Mouse (Mus musculus): ENCODE results near the gene Wnk2. TPM values are rescaled to one million over a fixed set of nuclear protein-coding genes. Genes with fewer than 3 reads are reported as not detected.

The Wnk2 gene
- total RNA-seq, 2 experiments from 2014 or later = 0.48 to 1.6 TPM

DNA sequence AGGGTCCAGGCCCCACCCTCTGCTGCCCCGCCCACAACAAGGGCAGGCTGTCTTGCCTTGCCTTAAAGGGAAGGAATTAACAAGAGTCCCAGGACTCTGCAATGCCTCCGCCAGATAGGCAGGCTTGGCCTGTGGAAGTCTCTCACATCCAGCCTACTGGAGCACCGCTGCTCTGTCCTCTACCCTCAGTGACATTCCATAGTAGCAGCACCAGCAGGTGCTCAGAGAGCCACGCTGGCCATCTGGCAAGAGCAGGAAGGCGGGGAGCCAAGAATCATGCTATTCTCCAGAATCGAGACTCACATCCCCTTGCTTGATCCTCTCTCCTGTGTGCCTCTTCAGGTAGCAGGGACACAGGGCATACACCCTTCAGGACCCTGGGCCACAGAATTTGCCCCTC, 3.4 kb downstream of the Wnk2 start:
- no peak for ATAC-seq (ENCODE audit: poor library complexity, severe bottlenecking)

DNA sequence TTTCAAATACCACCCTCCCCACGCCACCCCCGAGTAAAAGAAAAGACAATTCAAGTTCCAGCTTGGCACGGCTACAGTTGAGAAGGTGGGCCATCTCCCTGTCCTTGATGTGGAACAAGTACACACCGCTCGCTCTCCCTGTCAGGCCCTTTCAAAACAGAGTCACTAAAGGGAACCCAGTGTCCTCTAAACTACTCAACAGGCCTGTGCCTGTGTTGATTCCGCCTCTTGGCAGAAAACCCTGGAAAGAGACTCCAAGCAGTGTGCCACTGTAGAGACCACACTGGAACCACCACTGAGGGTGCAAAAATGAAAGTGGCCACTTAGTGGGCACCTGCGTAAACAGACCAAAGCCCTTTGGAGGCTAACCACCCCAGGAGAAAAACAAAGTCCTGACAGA, 4.5 kb downstream of the Wnk2 start:
- no peak for ATAC-seq (ENCODE audit: poor library complexity, severe bottlenecking)

GRCm38 (mm10) chr13:49142396-49142795, 5.4 kb downstream of the Wnk2 start:
- ATAC-seq (ENCODE audit: poor library complexity, severe bottlenecking) = no peak

- ATAC-seq (ENCODE audit: poor library complexity, severe bottlenecking) = no peak
These were observed 7.2 kb downstream of the Wnk2 start for GRCm38 (mm10) chr13:49140567-49140966.

DNA sequence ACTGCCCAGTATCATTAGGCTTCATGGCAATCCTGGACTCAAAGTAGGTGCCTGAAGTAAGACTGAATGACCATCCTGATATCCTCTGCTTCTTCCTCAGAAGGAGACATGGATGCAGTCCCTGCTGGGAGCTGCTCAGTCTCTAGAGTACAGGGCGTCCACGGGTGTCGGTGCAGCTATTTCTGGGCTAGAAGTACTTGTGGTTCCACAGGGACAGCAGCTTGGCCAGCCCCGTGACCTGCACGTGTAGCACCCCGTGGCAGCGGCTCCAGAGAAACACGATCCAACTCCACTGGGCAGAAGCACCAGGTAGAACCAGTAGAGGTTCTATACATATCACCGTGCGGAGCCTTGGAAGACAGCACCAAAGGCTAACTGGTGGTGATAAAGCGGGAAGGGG, 13.3 kb downstream of the Wnk2 start:
- ATAC-seq (ENCODE audit: poor library complexity, severe bottlenecking) = no peak

- no peak for ATAC-seq (ENCODE audit: poor library complexity, severe bottlenecking)
These were observed 14.7 kb downstream of the Wnk2 start for GRCm38 (mm10) chr13:49133125-49133524.

GRCm38 (mm10) chr13:49131946-49132687, 15.7 kb downstream of the Wnk2 start:
- no peak for ATAC-seq (ENCODE audit: poor library complexity, severe bottlenecking)

GRCm38 (mm10) chr13:49131342-49131855, 16.4 kb downstream of the Wnk2 start:
- ATAC-seq (ENCODE audit: poor library complexity, severe bottlenecking) = no peak

DNA sequence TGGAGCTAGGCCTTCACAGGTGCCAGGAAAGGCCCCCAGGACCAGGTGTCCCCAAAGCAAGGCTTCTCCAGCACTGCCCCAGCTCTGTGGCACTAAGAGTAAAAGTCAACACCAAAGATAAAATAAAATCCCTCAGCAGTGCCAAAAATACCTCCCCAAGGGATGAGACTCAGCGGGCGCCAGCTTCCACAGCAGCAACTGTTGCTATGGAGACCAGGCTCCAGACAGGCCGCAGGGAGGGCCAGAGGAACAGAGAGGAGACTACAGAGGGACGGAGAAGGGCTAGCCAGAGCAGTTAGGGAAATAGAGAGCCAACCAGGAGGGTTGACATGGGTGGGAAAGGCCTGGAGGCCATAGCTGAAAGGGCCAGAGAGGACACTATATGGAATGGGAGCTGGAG, 18.0 kb downstream of the Wnk2 start:
- no peak for ATAC-seq (ENCODE audit: poor library complexity, severe bottlenecking)

- no peak for ATAC-seq (ENCODE audit: poor library complexity, severe bottlenecking)
These were observed 18.7 kb downstream of the Wnk2 start for GRCm38 (mm10) chr13:49129154-49129553.

DNA sequence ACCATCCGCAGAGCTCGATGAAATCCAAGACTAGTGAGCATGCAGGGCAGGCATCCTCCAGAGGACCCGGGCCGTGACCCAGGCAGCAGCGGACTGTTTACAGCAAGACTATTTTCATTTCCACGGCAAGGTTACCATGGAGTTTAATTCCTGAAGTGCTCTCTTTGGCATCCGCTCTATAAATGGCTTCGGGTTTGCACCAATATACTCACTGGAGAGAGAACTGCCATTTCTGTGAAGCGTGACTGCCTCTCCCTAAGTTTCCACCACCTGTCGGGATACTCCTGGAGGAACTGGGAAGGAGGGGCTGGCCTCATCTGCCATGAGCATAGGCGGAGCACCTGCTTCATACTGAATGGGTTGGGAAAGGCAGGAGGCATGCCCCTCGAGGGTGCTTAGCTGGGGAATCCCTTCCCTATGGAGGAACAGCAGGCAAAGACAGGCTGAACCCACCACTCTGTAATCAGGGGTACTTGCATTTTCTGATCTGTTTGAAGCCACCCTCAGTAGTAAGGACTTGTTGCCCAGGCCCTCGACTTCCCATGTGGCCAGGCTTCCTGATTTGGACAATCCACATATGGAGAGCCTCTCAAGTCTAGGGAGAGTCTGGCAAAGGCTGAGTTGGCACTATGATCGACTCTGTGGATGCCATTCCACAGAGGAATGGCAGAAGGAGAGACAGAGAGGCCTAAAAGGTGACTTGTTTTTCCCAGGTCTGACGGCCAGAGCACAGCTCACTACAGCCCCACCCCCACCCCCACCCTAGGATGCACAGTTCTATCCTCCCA, 19.8 kb downstream of the Wnk2 start:
- no peak for ATAC-seq (ENCODE audit: poor library complexity, severe bottlenecking)

DNA sequence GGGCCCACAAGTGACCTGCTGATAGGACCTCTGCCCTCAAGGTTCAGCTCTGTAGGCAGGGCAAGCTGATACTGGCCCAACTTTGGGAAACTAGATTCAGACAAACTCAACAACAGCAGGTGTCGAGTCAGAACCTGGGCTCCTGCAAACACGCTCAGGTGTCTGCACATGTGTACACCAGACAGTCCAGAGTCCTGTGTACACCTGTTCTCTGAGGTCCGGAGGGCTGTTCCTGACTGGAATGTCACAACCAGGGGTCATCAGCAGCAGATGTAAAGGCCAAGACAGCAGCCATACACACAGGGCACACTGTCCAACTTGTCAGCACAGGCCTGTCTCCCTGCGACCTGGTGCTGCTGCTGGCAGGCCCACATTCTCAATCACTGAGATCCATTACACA, 25.7 kb downstream of the Wnk2 start:
- no peak for ATAC-seq (ENCODE audit: poor library complexity, severe bottlenecking)

- no peak for ATAC-seq (ENCODE audit: poor library complexity, severe bottlenecking)
These were observed 30.3 kb downstream of the Wnk2 start for GRCm38 (mm10) chr13:49117563-49117962.

DNA sequence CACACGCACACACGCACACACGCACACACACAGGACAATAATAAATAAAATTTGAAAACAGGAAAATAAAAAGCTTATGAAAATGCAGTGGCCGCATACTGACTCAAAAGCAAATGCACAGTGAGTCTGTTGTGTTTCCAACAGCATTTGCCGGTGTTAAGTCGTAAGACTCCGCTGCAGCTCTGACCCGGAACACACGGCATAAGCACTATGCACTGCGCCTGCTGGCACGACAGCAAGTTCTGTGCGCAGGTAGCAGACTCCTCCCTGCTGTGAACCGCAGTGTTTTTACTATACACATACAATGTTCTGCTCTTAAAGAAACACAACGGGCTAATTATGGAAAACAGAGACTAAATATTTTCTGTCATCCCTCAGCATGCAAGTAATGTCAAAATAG, 32.9 kb downstream of the Wnk2 start:
- no peak for ATAC-seq (ENCODE audit: poor library complexity, severe bottlenecking)

GRCm38 (mm10) chr13:49114116-49114515, 33.7 kb downstream of the Wnk2 start:
- ATAC-seq (ENCODE audit: poor library complexity, severe bottlenecking) = no peak

DNA sequence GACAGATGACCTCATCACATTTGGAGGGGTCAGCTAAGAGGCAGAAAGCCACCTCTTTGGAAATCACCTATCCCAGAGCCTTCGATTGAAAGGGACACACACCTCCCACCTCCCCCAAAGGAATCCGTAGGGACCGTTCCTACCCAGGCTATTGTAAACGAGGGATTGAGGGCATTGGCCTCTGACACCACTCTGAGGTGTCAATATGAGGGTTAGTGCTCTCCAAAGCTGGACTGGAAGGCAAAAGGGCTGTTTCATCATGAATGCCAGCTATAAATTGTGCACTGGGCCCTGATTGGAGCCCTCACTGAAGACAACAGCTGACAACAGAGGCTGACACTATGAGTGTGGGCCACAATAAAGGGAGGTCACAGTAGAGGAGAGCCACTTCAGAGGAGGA, 34.5 kb downstream of the Wnk2 start:
- ATAC-seq (ENCODE audit: poor library complexity, severe bottlenecking) = no peak

DNA sequence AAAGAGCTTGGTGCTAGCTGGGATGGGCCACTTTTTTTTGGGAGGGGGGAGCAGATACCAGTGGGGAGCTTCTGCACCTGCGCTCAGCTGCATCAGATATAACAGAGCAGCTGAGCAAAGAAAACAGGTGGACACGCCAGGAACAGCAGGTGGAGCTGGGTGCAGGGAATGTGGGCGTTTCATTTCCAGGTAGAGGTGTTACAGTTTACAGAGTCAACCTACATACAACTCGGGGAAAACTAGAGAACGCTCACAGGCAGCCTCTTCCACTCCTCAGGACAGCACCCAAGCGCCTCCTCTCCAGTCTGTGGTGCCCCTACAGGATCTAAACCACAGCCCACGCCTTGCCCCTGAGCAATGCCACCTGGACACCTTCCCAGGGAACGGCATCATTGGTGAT, 35.2 kb downstream of the Wnk2 start:
- no peak for ATAC-seq (ENCODE audit: poor library complexity, severe bottlenecking)

GRCm38 (mm10) chr13:49109665-49110064, 38.1 kb downstream of the Wnk2 start:
- peak; percentile 77 for ATAC-seq (ENCODE audit: poor library complexity, severe bottlenecking)

DNA sequence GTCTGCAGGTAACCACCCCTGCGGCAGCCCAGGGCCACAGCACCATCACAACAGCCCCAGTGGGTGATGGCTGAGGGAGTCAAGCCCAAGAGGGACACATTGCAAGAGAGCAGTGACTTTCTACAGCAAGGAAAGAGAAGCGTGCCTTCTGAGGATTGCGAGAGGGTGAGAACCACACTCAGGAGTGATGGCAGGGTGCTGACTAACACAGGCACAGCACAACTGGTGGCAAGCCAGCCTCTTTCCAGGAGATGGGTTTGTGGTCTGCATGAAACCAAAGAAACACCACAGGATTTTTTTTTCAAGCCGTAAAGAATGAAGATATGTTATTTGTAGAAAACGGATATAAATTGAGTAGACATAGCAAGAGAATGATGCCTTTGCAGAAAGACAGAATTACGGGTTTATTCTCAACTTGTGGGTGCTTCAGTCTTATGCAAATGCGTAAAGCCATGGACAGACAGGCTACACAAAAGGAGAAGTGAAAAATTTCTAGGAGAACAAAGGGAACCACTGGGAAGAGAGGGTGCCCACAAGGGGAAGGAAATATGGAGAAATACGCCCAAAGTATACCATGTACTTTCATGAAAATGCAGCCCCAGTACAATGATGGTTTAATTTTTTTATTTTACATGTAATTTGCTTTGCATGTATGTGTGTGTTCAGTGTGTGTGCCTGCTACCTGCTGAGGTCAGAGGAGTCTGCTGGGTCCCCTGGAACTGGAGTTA, 39.5 kb downstream of the Wnk2 start:
- ATAC-seq (ENCODE audit: poor library complexity, severe bottlenecking) = peak; percentile 66

- no peak for ATAC-seq (ENCODE audit: poor library complexity, severe bottlenecking)
These were observed 43.9 kb downstream of the Wnk2 start for GRCm38 (mm10) chr13:49103913-49104312.

- no peak for ATAC-seq (ENCODE audit: poor library complexity, severe bottlenecking)
These were observed 44.6 kb downstream of the Wnk2 start for GRCm38 (mm10) chr13:49103235-49103634.
